Comparison of ENCODE assay signal across 15 mouse cellular contexts in the genomic region with DNA sequence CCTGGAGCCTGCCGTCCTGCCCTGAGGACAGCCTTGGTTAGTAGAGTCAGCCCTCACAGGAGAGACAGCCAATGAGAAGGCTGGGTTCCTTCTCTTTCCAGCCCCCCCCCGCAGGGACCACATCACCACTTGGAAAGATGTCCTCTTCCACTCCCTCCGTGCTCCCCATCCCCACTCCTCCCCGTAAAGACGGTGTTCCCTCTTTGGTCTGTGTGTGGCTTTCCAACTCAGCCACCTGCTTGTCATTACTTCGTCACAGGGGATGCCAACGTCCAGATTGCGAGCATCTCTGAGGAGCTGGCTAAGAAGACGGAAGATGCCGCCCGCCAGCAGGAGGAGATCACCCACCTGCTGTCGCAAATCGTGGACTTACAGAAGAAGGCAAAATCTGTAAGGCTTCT. TPM values are rescaled to one million over a fixed set of nuclear protein-coding genes. Genes with fewer than 3 reads are reported as not detected.
DNase-seq lines count a peak whose midpoint lies in the region; ATAC-seq lines count a peak whose summit lies in the region.
"Had no signal": no experiment of that assay in that cellular context is flagged by ENCODE, and none has a peak within 500 bp of the region (broad histone marks: within the 10 kb centered on the region; RNA-seq: fewer than 3 reads in every experiment).

No protein-coding gene starts in this region.

- H3K9me3 ChIP-seq in forebrain, embryonic 15.5 days, result no peaks in the 10 kb centered on the region
- H3K9me3 ChIP-seq in forebrain, embryonic 12.5 days, result no peaks in the 10 kb centered on the region
- H3K9me3 ChIP-seq: heart, embryonic 13.5 days had no signal

- no peak overlapping the region for H3K9ac ChIP-seq in forebrain, embryonic 15.5 days (replicated peaks)
- no peak overlapping the region for H3K9ac ChIP-seq in forebrain, embryonic 12.5 days
- H3K9ac ChIP-seq: heart, embryonic 13.5 days had no signal

- peaks cover 11% of the 10 kb centered on the region for H3K4me1 ChIP-seq in forebrain, embryonic 15.5 days
- no peaks in the 10 kb centered on the region for H3K4me1 ChIP-seq in forebrain, embryonic 12.5 days
- H3K4me1 ChIP-seq: heart, embryonic 13.5 days had no signal

- WGBS in forebrain, embryonic 15.5 days, result 79% methylated on average over 13 of the region's 13 CpGs
- 92% methylated on average over 13 of the region's 13 CpGs for WGBS in forebrain, embryonic 12.5 days

- DNase-seq in cerebellum, adult 18-20 months, result peak; percentile 54 to 60
- DNase-seq in frontal cortex, postnatal 36 days (ENCODE audit: low spot score in 2 of 2), result peak; percentile 40 to 57
- DNase-seq in left cerebral cortex, postnatal 4 days, result peak; percentile 44
- DNase-seq in lung, postnatal 14 days, result no peak
- no peak for DNase-seq in heart, adult 18-20 months
- no peak for DNase-seq in spleen, postnatal 36 days (ENCODE audit: low spot score in 2 of 2)
- DNase-seq: B cell, adult 2 months; gastrocnemius, postnatal 14 days; lung, adult 18-20 months; thymus, postnatal 25 days had no signal

- peak; percentile 42; the same call in 1 of the 2 replicates for ATAC-seq in forebrain, embryonic 15.5 days (replicated peaks)
- ATAC-seq in forebrain, embryonic 12.5 days (ENCODE audit: low FRiP score), result no peak

- H3K36me3 ChIP-seq in forebrain, embryonic 15.5 days, result peaks cover 75% of the 10 kb centered on the region
- H3K36me3 ChIP-seq in forebrain, embryonic 12.5 days (replicated peaks), result peaks cover 89% of the 10 kb centered on the region

- H3K27ac ChIP-seq in forebrain, embryonic 15.5 days (replicated peaks), result peak overlapping the region; percentile 75
- no peak overlapping the region for H3K27ac ChIP-seq in forebrain, embryonic 12.5 days
- H3K27ac ChIP-seq: heart, embryonic 13.5 days had no signal

- intact Hi-C loops in left cerebral cortex, postnatal 4 days (cut with DNase I), result no loop called here

- no peak overlapping the region for H3K4me3 ChIP-seq in forebrain, embryonic 15.5 days
- no peak overlapping the region for H3K4me3 ChIP-seq in forebrain, embryonic 12.5 days (replicated peaks)
- H3K4me3 ChIP-seq: heart, embryonic 13.5 days had no signal

- H3K27me3 ChIP-seq in forebrain, embryonic 15.5 days, result no peaks in the 10 kb centered on the region
- no peaks in the 10 kb centered on the region for H3K27me3 ChIP-seq in forebrain, embryonic 12.5 days
- H3K27me3 ChIP-seq: heart, embryonic 13.5 days had no signal

- no peak overlapping the region for H3K4me2 ChIP-seq in forebrain, embryonic 15.5 days (replicated peaks)
- no peak overlapping the region for H3K4me2 ChIP-seq in forebrain, embryonic 12.5 days
- H3K4me2 ChIP-seq: heart, embryonic 13.5 days had no signal

RNA-seq across cellular contexts. Expression of gene Cck, which starts 49.1 kb away (rescaled TPM):
- 30.0 and 35.0 TPM in 2 replicates for polyA plus RNA-seq in forebrain, embryonic 15.5 days (2015; fragmentation: Nextera tagmentation; extraction: Ambion mirVana)
- 7.3 and 13.5 TPM in 2 replicates for polyA plus RNA-seq in forebrain, embryonic 12.5 days (2016; fragmentation: Nextera tagmentation; extraction: Ambion mirVana)
- total RNA-seq in left cerebral cortex, postnatal 4 days (2021), result 100 to 1,000 TPM; 175 to 187 TPM
- total RNA-seq in heart, adult 18-20 months (2021), result not detected
- total RNA-seq: megakaryocyte-erythroid progenitor cell, adult 5-6 weeks; MEL had no signal

Comparison
In these comparisons a context has a peak if more than half of its experiments do, and no peak if none do; other contexts are left out.
1. DNase-seq: peak in cerebellum, adult 18-20 months (2 of 2), frontal cortex, postnatal 36 days (2 of 2) and left cerebral cortex, postnatal 4 days (single experiment); none in lung, postnatal 14 days (single experiment), heart, adult 18-20 months (0 of 2) and spleen, postnatal 36 days (0 of 2).
2. RNA of gene Cck, which starts 49.1 kb away (total RNA-seq): 175 to 187 TPM in left cerebral cortex, postnatal 4 days; not detected in heart, adult 18-20 months; every median in the first group is over 100 times any median in the second.